Mouse (Mus musculus): Measurements from ENCODE around the gene Abraxas2.
A peak's percentile ranks its signal among the peaks of the same experiment; 100 is the strongest.

Gene Abraxas2

GRCm38 (mm10) chr7:132900826-132901531 is 42.0 kb downstream of the Abraxas2 start:
- no peak for DNase-seq

- peak in 1 of 2 experiments; percentile 9 for DNase-seq
Measured at GRCm38 (mm10) chr7:132903796-132904195, 44.8 kb downstream of the Abraxas2 start.

DNA sequence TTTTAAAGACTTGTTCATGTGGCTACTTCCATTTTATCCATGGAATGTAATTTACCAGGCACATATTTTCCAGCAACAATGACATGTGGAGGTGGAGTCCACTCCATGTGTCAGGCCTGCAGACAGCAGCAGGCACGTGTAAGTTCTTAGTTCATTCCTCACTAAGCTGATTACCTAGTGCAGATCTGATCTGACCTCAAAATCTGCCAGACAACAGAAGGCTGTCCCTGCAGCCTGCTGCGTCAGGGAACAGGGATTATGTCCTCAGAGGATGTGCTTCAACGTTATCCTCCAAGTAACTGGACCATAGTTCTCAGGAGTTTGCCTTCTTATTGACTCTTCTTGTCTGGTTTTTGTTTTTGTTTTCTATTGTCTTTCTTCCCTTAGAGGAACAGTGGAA is 62.9 kb downstream of the Abraxas2 start:
- DNase-seq: no peak

DNA sequence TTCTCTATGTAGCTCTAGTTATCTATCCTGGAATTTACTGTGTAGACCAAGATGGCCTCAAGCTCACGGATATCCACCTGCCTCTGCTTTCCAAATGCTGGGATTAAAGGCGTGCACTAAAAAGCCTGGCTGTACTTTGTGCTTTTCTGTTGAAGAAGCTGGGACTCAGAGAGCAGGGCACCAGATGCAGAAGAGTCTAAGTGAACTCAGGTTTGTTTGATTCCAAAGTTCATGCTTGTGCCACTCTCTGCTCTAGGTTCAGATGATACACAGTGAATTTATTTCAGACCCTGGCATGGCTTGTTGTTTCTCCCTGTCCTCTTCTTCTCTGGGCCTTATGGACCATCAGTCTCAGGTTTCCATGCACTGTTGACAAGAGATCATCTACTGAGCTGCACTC is 66.2 kb downstream of the Abraxas2 start:
- no peak for DNase-seq

DNA sequence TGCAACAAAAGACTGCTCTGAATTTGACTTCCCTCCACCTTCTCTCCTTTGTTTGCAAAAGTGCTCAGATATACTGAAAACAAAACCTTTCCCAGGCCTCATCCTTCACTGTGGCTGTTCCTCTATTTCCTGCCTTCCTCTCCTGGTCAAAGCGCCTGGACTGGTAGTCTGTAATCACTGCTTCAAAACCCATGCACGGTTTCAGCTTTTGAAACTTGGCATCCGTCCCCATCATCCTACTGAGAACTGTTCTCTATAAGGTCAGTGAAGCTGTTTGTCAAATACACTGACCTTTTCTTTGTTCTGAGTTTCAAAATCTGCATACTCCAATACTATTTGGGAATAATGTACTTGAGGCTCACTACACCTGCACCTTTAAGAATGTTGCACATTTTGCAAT is 68.2 kb downstream of the Abraxas2 start:
- no peak for DNase-seq

GRCm38 (mm10) chr7:132930055-132930454 is 71.0 kb downstream of the Abraxas2 start:
- DNase-seq: peak; percentile 22 to 30

DNA sequence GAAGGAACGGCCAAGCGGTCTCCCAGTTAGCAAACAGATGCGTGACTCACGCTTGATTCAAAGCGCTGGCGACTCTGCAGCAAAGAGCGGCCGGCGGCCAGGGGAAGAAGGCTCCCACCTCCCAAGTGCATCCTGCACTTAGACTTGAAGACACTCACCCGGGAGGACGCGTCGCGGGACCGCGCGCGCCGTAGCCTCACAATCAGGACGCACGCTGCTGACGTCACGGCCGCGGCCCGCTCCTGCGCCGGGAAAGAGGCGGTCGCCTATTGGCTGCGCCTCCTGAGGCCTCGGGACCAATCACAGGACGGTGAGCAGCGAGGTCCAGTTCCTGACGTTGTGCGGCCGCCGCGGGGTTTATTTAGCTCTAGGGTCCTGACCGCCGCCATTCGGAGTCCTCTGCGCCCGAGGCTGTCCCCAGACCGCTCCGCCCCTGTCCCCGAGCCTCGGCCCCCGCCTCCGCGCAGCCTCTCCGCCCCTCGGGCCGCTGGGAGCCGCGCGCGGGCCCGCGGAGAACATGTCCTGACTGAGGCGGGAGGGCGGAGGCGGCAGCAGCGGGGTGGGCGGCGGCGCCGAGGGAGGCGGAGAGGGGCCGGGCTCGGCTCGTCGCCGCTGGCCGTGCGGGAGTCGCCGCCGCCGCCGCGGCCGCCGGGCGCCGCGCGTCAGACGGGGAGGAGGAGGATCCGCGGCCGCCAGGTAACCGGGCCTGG is 72.0 kb downstream of the Abraxas2 start, which contains the start of gene Zranb1:
TSS of gene Zranb1 (plus strand) at position 293 of the 710 bp plus-strand sequence.
- DNase-seq: peak; percentile 98

DNA sequence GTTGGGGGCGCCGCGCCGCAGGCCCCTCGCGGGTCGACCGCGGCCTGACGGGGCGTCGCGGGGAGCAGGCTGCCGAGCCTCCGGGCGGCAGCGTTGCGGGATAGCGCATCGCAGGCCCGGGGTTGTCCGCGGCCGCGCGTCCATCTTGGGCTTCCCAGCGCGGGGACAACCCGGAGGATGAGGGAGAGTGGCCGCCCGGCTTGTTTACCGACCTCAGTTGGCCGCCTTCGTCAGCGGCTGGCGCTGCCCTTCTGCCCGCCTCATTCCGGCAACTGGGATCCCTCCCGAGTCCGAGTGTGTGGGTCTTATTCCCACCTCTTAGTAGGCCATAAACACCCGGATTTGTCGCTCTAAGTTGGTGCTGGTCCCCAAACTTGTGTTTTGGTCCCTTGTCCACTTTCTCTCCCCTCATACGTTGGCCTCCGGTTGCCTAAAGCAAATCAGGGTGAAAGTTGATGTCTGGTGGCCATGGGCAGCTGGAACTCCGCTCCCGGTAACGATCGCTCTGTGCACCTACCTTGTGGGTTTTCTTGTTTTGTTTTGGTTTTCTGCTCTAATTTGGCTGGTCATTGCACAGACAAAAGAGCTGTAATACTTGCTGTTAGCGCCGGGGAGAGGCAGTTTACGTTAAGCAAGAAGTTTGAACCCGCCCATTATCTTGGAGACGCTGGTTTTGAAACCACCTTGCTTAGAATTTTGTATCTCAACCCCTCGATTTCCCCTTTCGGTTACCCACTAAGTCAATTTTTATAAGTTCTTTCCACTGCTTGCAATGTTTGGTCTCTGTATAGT is 72.7 kb downstream of the Abraxas2 start:
- DNase-seq: peak; percentile 55 to 65

GRCm38 (mm10) chr7:132933331-132933730 is 74.3 kb downstream of the Abraxas2 start:
- no peak for DNase-seq

Data from B cell, adult 2 months (primary cell).